13 mouse cellular contexts compared by ENCODE assay signal in genomic region chr4:154980110-154980509, GRCm38 (mm10). TPM values are rescaled to one million over a fixed set of nuclear protein-coding genes. Genes with fewer than 3 reads are reported as not detected.
A peak's percentile ranks its signal among the peaks of the same experiment; 100 is the strongest.
DNase-seq lines count a peak whose midpoint lies in the region; ATAC-seq and TF ChIP-seq lines count a peak whose summit lies in the region.
"Had no signal": no experiment of that assay in that cellular context is flagged by ENCODE, and none has a peak within 500 bp of the region (broad histone marks: within the 10 kb centered on the region; RNA-seq: fewer than 3 reads in every experiment).

No protein-coding gene starts in this region.

- H3K4me2 ChIP-seq in liver, postnatal 0 days (ENCODE audit: low read depth, low read length), result no peak overlapping the region
- H3K4me2 ChIP-seq in liver, embryonic 12.5 days, result no peak overlapping the region
- no peak overlapping the region for H3K4me2 ChIP-seq in neural tube, embryonic 15.5 days
- H3K4me2 ChIP-seq: hindbrain, embryonic 14.5 days had no signal

- H3K4me1 ChIP-seq in cerebellum, adult 2 months (ENCODE audit: control insufficient read depth, insufficient read depth, low read length), result peaks cover 11% of the 10 kb centered on the region; the same call in 1 of the 2 replicates
- H3K4me1 ChIP-seq in liver, postnatal 0 days (ENCODE audit: insufficient read depth), result no peaks in the 10 kb centered on the region
- H3K4me1 ChIP-seq in liver, embryonic 12.5 days, result peaks cover 26% of the 10 kb centered on the region
- peaks cover 6% of the 10 kb centered on the region; the same call in 1 of the 2 replicates for H3K4me1 ChIP-seq in neural tube, embryonic 15.5 days

- TF ChIP-seq POLR2A in cerebellum, adult 2 months (IDR thresholded peaks at IDR 0.05; ENCODE audit: borderline replicate concordance, insufficient read depth, low read length), result no peak

- no peak overlapping the region for H3K9ac ChIP-seq in liver, postnatal 0 days (replicated peaks)
- no peak overlapping the region for H3K9ac ChIP-seq in liver, embryonic 12.5 days
- no peak overlapping the region for H3K9ac ChIP-seq in neural tube, embryonic 15.5 days (replicated peaks)
- H3K9ac ChIP-seq: hindbrain, embryonic 14.5 days had no signal

- no peak overlapping the region for H3K4me3 ChIP-seq in cerebellum, adult 2 months (replicated peaks; ENCODE audit: insufficient read depth, low read depth, low read length)
- no peak overlapping the region for H3K4me3 ChIP-seq in liver, postnatal 0 days (ENCODE audit: low read depth, low read length)
- H3K4me3 ChIP-seq in liver, embryonic 12.5 days, result no peak overlapping the region
- H3K4me3 ChIP-seq in neural tube, embryonic 15.5 days (replicated peaks), result no peak overlapping the region

- peaks cover 63% of the 10 kb centered on the region for H3K36me3 ChIP-seq in liver, postnatal 0 days (replicated peaks; ENCODE audit: insufficient read depth, low read length)
- peaks cover 70% of the 10 kb centered on the region for H3K36me3 ChIP-seq in liver, embryonic 12.5 days
- H3K36me3 ChIP-seq in neural tube, embryonic 15.5 days, result peaks cover 62% of the 10 kb centered on the region

- H3K27me3 ChIP-seq in cerebellum, adult 2 months (ENCODE audit: control insufficient read depth, insufficient read depth, low read length), result no peaks in the 10 kb centered on the region
- H3K27me3 ChIP-seq in liver, postnatal 0 days (ENCODE audit: insufficient read depth, low read length), result 0 out of 2 replicates have a peak, but pooled peaks cover 4% of the 10 kb centered on the region
- H3K27me3 ChIP-seq in liver, embryonic 12.5 days (replicated peaks), result peaks cover 19% of the 10 kb centered on the region
- no peaks in the 10 kb centered on the region; the same call in 1 of the 2 replicates for H3K27me3 ChIP-seq in neural tube, embryonic 15.5 days (replicated peaks)

- no peak overlapping the region for H3K27ac ChIP-seq in cerebellum, adult 2 months (ENCODE audit: insufficient read depth, low read length)
- no peak overlapping the region for H3K27ac ChIP-seq in liver, postnatal 0 days (ENCODE audit: low read depth)
- no peak overlapping the region for H3K27ac ChIP-seq in liver, embryonic 12.5 days
- no peak overlapping the region for H3K27ac ChIP-seq in neural tube, embryonic 15.5 days (replicated peaks)
- H3K27ac ChIP-seq: hindbrain, embryonic 14.5 days had no signal

- no peak for ATAC-seq in liver, postnatal 0 days
- ATAC-seq in liver, embryonic 12.5 days, result no peak
- no peak for ATAC-seq in neural tube, embryonic 15.5 days (ENCODE audit: low FRiP score)
- ATAC-seq: activated CD4-positive, CD25-positive, alpha-beta regulatory T cell, adult 4 months; forebrain, embryonic 16.5 days had no signal

- WGBS in cerebellum, adult 2 months, result 93% methylated on average over 4 of the region's 4 CpGs
- 90% methylated on average over 4 of the region's 4 CpGs for WGBS in liver, postnatal 0 days (ENCODE audit: insufficient replicate concordance)
- 87% methylated on average over 4 of the region's 4 CpGs for WGBS in liver, embryonic 12.5 days (ENCODE audit: insufficient replicate concordance)
- 96% methylated on average over 4 of the region's 4 CpGs for WGBS in neural tube, embryonic 15.5 days

- TF ChIP-seq CTCF in cerebellum, adult 2 months (IDR thresholded peaks at IDR 0.05; ENCODE audit: borderline replicate concordance, insufficient read depth, low read depth, low read length), result peak; percentile 58; the same call in 1 of the 2 replicates
- peak; percentile 55 for TF ChIP-seq CTCF in liver, postnatal 0 days (IDR thresholded peaks at IDR 0.05; ENCODE audit: low read depth)

- no peak for DNase-seq in cerebellum, adult 2 months
- no peak for DNase-seq in cerebellum, adult 9-10 months
- no peak for DNase-seq in liver, postnatal 0 days
- DNase-seq in CD4-positive, CD25-positive, alpha-beta regulatory T cell, adult 2 months (ENCODE audit: low read depth, low spot score), result peak; percentile 48
- peak; percentile 45 for DNase-seq in brain, adult 2 months (ENCODE audit: low read depth, low spot score)
- DNase-seq in urinary bladder, postnatal 10 days (ENCODE audit: low spot score), result no peak
- DNase-seq: lung, postnatal 36 days; right cerebral cortex, postnatal 4 days had no signal

- TF ChIP-seq EP300 in liver, postnatal 0 days (IDR thresholded peaks at IDR 0.05; ENCODE audit: low read depth), result no peak

- no peaks in the 10 kb centered on the region for H3K9me3 ChIP-seq in liver, postnatal 0 days (ENCODE audit: low read length)
- no peaks in the 10 kb centered on the region for H3K9me3 ChIP-seq in liver, embryonic 12.5 days (replicated peaks)
- no peaks in the 10 kb centered on the region for H3K9me3 ChIP-seq in neural tube, embryonic 15.5 days (replicated peaks)

RNA-seq across cellular contexts. Expression of gene Pank4, which starts 16.2 kb away (rescaled TPM):
- 84.6 and 85.5 TPM in 2 replicates for polyA plus RNA-seq in cerebellum, adult 2 months (2012; rRNA removed)
- 10.9 and 11.4 TPM in 2 replicates for polyA plus RNA-seq in liver, postnatal 0 days (2015; fragmentation: Nextera tagmentation; extraction: Ambion mirVana)
- polyA plus RNA-seq in liver, embryonic 12.5 days (2016; fragmentation: Nextera tagmentation; extraction: Ambion mirVana), result 33.4 and 34.0 TPM in 2 replicates
- 37.4 and 40.6 TPM in 2 replicates for polyA plus RNA-seq in neural tube, embryonic 15.5 days (2015; fragmentation: Nextera tagmentation; extraction: Ambion mirVana)

RNA-seq across cellular contexts. Expression of gene Hes5, which starts 19.4 kb away (rescaled TPM):
- polyA plus RNA-seq in cerebellum, adult 2 months (2012; rRNA removed), result 4.6 and 4.8 TPM in 2 replicates
- 0.15 and 0.21 TPM in 2 replicates for polyA plus RNA-seq in liver, postnatal 0 days (2015; fragmentation: Nextera tagmentation; extraction: Ambion mirVana)
- 0.12 TPM in 1 of 2 replicates, not detected in the other for polyA plus RNA-seq in liver, embryonic 12.5 days (2016; fragmentation: Nextera tagmentation; extraction: Ambion mirVana)
- 80.3 and 113 TPM in 2 replicates for polyA plus RNA-seq in neural tube, embryonic 15.5 days (2015; fragmentation: Nextera tagmentation; extraction: Ambion mirVana)

RNA-seq across cellular contexts. Expression of gene Tnfrsf14, which starts 51.7 kb away (rescaled TPM):
- 0.80 and 1.3 TPM in 2 replicates for polyA plus RNA-seq in cerebellum, adult 2 months (2012; rRNA removed)
- polyA plus RNA-seq in liver, postnatal 0 days (2015; fragmentation: Nextera tagmentation; extraction: Ambion mirVana), result 17.2 and 20.0 TPM in 2 replicates
- 62.9 and 65.0 TPM in 2 replicates for polyA plus RNA-seq in liver, embryonic 12.5 days (2016; fragmentation: Nextera tagmentation; extraction: Ambion mirVana)
- polyA plus RNA-seq in neural tube, embryonic 15.5 days (2015; fragmentation: Nextera tagmentation; extraction: Ambion mirVana), result 0.37 and 1.4 TPM in 2 replicates

Comparison
In these comparisons a context has a peak if more than half of its experiments do, and no peak if none do; other contexts are left out.
1. DNase-seq: peak in CD4-positive, CD25-positive, alpha-beta regulatory T cell, adult 2 months (single experiment) and brain, adult 2 months (single experiment); none in cerebellum, adult 2 months (0 of 2), cerebellum, adult 9-10 months (single experiment), liver, postnatal 0 days (single experiment) and urinary bladder, postnatal 10 days (single experiment).
2. RNA of gene Hes5, which starts 19.4 kb away (polyA plus RNA-seq): 80.3 to 113 TPM in neural tube, embryonic 15.5 days; 4.6 to 4.8 TPM in cerebellum, adult 2 months, 0.15 to 0.21 TPM in liver, postnatal 0 days and 0.12 TPM in liver, embryonic 12.5 days; every median in the first group is over 10 times any median in the second.